Mouse (Mus musculus) lung, postnatal 0 days (tissue): ENCODE results near the gene Ttpal.

Source experiments
- CTCF ChIP-seq: IDR thresholded peaks from 2 replicates; pipeline ENCODE4 v1.5.1; 2016; ENCODE audit warnings: antibody characterized with exemption, mild to moderate bottlenecking
- EP300 ChIP-seq: IDR thresholded peaks from 2 replicates; pipeline ENCODE4 v1.6.1; 2016; ENCODE audit warnings: antibody characterized with exemption, mild to moderate bottlenecking, control low read depth

- TF ChIP-seq CTCF (no peak), EP300 (peak; percentile 47)
Measured at GRCm38 (mm10) chr2:163601066-163601465, 1.0 kb upstream of the Ttpal start.
